Mouse (Mus musculus) forebrain, embryonic 14.5 days (tissue): ENCODE results near the gene Palm. TPM values are rescaled to one million over a fixed set of nuclear protein-coding genes. Genes with fewer than 3 reads are reported as not detected.
A peak's percentile ranks its signal among the peaks of the same experiment; 100 is the strongest.

Experiments used
- ATAC-seq: fragments of 200-750 bp; cut with Nextera tagmentation; 2 replicates; pipeline ENCODE4 v1.8.0; 2017; ENCODE audit warnings: mild to moderate bottlenecking, moderate library complexity
- DNase-seq: peaks from one replicate; pipeline ENCODE4 v3.0.0-alpha.2; 2015; ENCODE audit warnings: low spot score
- H3K27ac ChIP-seq: fragments of 300-500 bp; sonication (generic); 2 replicates; pipeline ENCODE4 v1.5.1; 2014; ENCODE audit warnings: low read depth, mild to moderate bottlenecking, control low read depth, low read length, moderate library complexity
- H3K27me3 ChIP-seq: fragments of 300-500 bp; sonication (generic); replicated peaks from 2 replicates; pipeline ENCODE4 v1.6.1; 2014; ENCODE audit warnings: low read length, control low read depth, mixed read lengths; ENCODE audit not compliant: control insufficient read depth, insufficient read depth
- H3K36me3 ChIP-seq: fragments of 300-500 bp; sonication (generic); 2 replicates; pipeline ENCODE4 v1.6.1; 2014; ENCODE audit warnings: low read length, control low read depth; ENCODE audit not compliant: control insufficient read depth, insufficient read depth
- H3K4me1 ChIP-seq: fragments of 300-500 bp; sonication (generic); 2 replicates; pipeline ENCODE4 v1.6.1; 2014; ENCODE audit warnings: antibody characterized with exemption, low read length, control low read depth; ENCODE audit not compliant: control insufficient read depth, insufficient read depth
- H3K4me2 ChIP-seq: fragments of 300-500 bp; sonication (generic); 2 replicates; pipeline ENCODE4 v1.6.1; 2014; ENCODE audit warnings: mild to moderate bottlenecking, control low read depth, low read length
- H3K4me3 ChIP-seq: fragments of 300-500 bp; sonication (generic); 2 replicates; pipeline ENCODE4 v1.5.1; 2014; ENCODE audit warnings: low read depth, low read length, control low read depth
- H3K9ac ChIP-seq: fragments of 300-500 bp; sonication (generic); 2 replicates; pipeline ENCODE4 v1.6.1; 2014; ENCODE audit warnings: mild to moderate bottlenecking, low read length, control low read depth, moderate library complexity
- H3K9me3 ChIP-seq: fragments of 300-500 bp; sonication (generic); replicated peaks from 2 replicates; pipeline ENCODE4 v1.6.1; 2016; ENCODE audit warnings: low read length, control low read depth, mixed read lengths; ENCODE audit not compliant: control insufficient read depth
- WGBS: fragments of 180-500 bp; shearing (Covaris S2); extraction: QIAGEN DNeasy Blood & Tissue Kit; methylation state at CpG from one replicate; pipeline ENCODE4 v1.1.7; 2014; 5-methylcytosine and 5-hydroxymethylcytosine counted together
- polyA plus RNA-seq: library from polyadenylated mRNA; unstranded; fragments of >200 nt; fragmentation: Nextera tagmentation; extraction: Ambion mirVana; gene quantifications from 2 replicates; pipeline ENCODE4 v1.2.1, GENCODE M21; 2014

Palm gene
- polyA plus RNA-seq: 182 and 257 TPM in 2 replicates

- ATAC-seq: peak; percentile 76
- H3K36me3 ChIP-seq: no peaks in the 10 kb centered on the region
- DNase-seq: peak; percentile 84
- no peaks in the 10 kb centered on the region for H3K9me3 ChIP-seq
- H3K4me1 ChIP-seq: peaks cover 11% of the 10 kb centered on the region
- no peaks in the 10 kb centered on the region for H3K27me3 ChIP-seq
- H3K9ac ChIP-seq: peak within 1 kb of the TSS; percentile 99
- WGBS: 6% methylated on average over 41 of the region's 51 CpGs
- H3K27ac ChIP-seq: peak within 1 kb of the TSS; percentile 93
- H3K4me2 ChIP-seq: peak within 1 kb of the TSS; percentile 94
- H3K4me3 ChIP-seq: peak within 1 kb of the TSS; percentile 97
Observed at GRCm38 (mm10) chr10:79793051-79793737, at the start of gene Palm. Gene Palm, plus strand, starts transcription at chr10:79793572.

- no peak overlapping the region for H3K4me2 ChIP-seq
- no peak for DNase-seq
- no peak overlapping the region for H3K4me3 ChIP-seq
- no peaks in the 10 kb centered on the region; the same call in 1 of the 2 replicates for H3K4me1 ChIP-seq
- peaks cover 13% of the 10 kb centered on the region for H3K9me3 ChIP-seq
- H3K27me3 ChIP-seq: no peaks in the 10 kb centered on the region
- 96% methylated on average over 15 of the region's 15 CpGs for WGBS
- H3K9ac ChIP-seq: no peak overlapping the region
- no peak overlapping the region for H3K27ac ChIP-seq
- ATAC-seq: no peak
- H3K36me3 ChIP-seq: peaks cover 57% of the 10 kb centered on the region
Observed at GRCm38 (mm10) chr10:79743650-79744365, 49.6 kb upstream of the Palm start.

GRCm38 (mm10) chr10:79745411-79745810, 48.0 kb upstream of the Palm start:
- H3K27ac ChIP-seq: no peak overlapping the region
- no peaks in the 10 kb centered on the region for H3K9me3 ChIP-seq
- peaks cover 41% of the 10 kb centered on the region for H3K36me3 ChIP-seq
- peak overlapping the region; percentile 41; the same call in 1 of the 2 replicates for H3K4me3 ChIP-seq
- no peak for ATAC-seq
- H3K9ac ChIP-seq: no peak overlapping the region
- H3K4me2 ChIP-seq: peak overlapping the region; percentile 56; the same call in 1 of the 2 replicates
- no peak for DNase-seq
- no peaks in the 10 kb centered on the region for H3K27me3 ChIP-seq
- no peaks in the 10 kb centered on the region; the same call in 1 of the 2 replicates for H3K4me1 ChIP-seq
- WGBS: 87% methylated on average over 3 of the region's 3 CpGs

GRCm38 (mm10) chr10:79745898-79746773, 47.2 kb upstream of the Palm start, which contains the start of gene Polrmt:
Gene Polrmt, minus strand, starts transcription at chr10:79746581.
- no peaks in the 10 kb centered on the region for H3K27me3 ChIP-seq
- ATAC-seq: peak; percentile 99
- DNase-seq: peak; percentile 99
- peak within 1 kb of the TSS; percentile 51; the same call in 1 of the 2 replicates for H3K9ac ChIP-seq
- no peaks in the 10 kb centered on the region for H3K9me3 ChIP-seq
- H3K4me1 ChIP-seq: no peaks in the 10 kb centered on the region; the same call in 1 of the 2 replicates
- H3K4me3 ChIP-seq: peak within 1 kb of the TSS; percentile 41
- WGBS: 3% methylated on average over 38 of the region's 38 CpGs
- peaks cover 34% of the 10 kb centered on the region for H3K36me3 ChIP-seq
- H3K4me2 ChIP-seq: peak within 1 kb of the TSS; percentile 56
- no peak within 1 kb of the TSS for H3K27ac ChIP-seq

- H3K9ac ChIP-seq: no peak overlapping the region
- H3K36me3 ChIP-seq: peaks cover 28% of the 10 kb centered on the region
- H3K4me3 ChIP-seq: no peak overlapping the region
- H3K27me3 ChIP-seq: no peaks in the 10 kb centered on the region
- peak; percentile 60 for ATAC-seq
- no peaks in the 10 kb centered on the region; the same call in 1 of the 2 replicates for H3K4me1 ChIP-seq
- no peaks in the 10 kb centered on the region for H3K9me3 ChIP-seq
- 24% methylated on average over 6 of the region's 6 CpGs for WGBS
- DNase-seq: no peak
- H3K4me2 ChIP-seq: peak overlapping the region; percentile 42
- H3K27ac ChIP-seq: no peak overlapping the region
Observed at GRCm38 (mm10) chr10:79746774-79747151, 46.6 kb upstream of the Palm start.

GRCm38 (mm10) chr10:79748496-79748895, 44.9 kb upstream of the Palm start:
- H3K4me1 ChIP-seq: no peaks in the 10 kb centered on the region; the same call in 1 of the 2 replicates
- 82% methylated on average over 6 of the region's 6 CpGs for WGBS
- no peak overlapping the region for H3K27ac ChIP-seq
- DNase-seq (no peak), ATAC-seq (no peak)
- no peak overlapping the region for H3K4me2 ChIP-seq
- no peak overlapping the region for H3K4me3 ChIP-seq
- H3K27me3 ChIP-seq: no peaks in the 10 kb centered on the region
- peaks cover 12% of the 10 kb centered on the region for H3K36me3 ChIP-seq
- H3K9me3 ChIP-seq: no peaks in the 10 kb centered on the region
- H3K9ac ChIP-seq: no peak overlapping the region

- Histone ChIP-seq H3K4me2 (peak within 1 kb of the TSS; percentile 68), H3K9ac (peak within 1 kb of the TSS; percentile 48; the same call in 1 of the 2 replicates), H3K27ac (no peak within 1 kb of the TSS), H3K4me3 (peak within 1 kb of the TSS; percentile 26), H3K27me3 (no peaks in the 10 kb centered on the region), H3K36me3 (peaks cover 38% of the 10 kb centered on the region), H3K4me1 (no peaks in the 10 kb centered on the region), H3K9me3 (no peaks in the 10 kb centered on the region)
- WGBS: 1% methylated on average over 36 of the region's 36 CpGs
- DNase-seq: peak; percentile 61
- ATAC-seq: peak; percentile 82
Observed at GRCm38 (mm10) chr10:79754856-79755516, 38.4 kb upstream of the Palm start, which contains the start of gene Fgf22. Gene Fgf22, plus strand, starts transcription at chr10:79755076.

- DNase-seq: no peak
- Histone ChIP-seq H3K4me1 (no peaks in the 10 kb centered on the region), H3K4me3 (no peak overlapping the region), H3K9me3 (no peaks in the 10 kb centered on the region), H3K27ac (no peak overlapping the region), H3K4me2 (no peak overlapping the region), H3K27me3 (no peaks in the 10 kb centered on the region), H3K9ac (no peak overlapping the region), H3K36me3 (peaks cover 45% of the 10 kb centered on the region)
- no peak for ATAC-seq
- 82% methylated on average over 3 of the region's 3 CpGs for WGBS
Observed at GRCm38 (mm10) chr10:79755854-79756253, 37.5 kb upstream of the Palm start.
